Mouse (Mus musculus) lung, embryonic 15.5 days (tissue): Measurements from ENCODE around the gene Tmem38b. TPM values are rescaled to one million over a fixed set of nuclear protein-coding genes. Genes with fewer than 3 reads are reported as not detected.

Experiments
- ATAC-seq: fragments of 200-750 bp; cut with Nextera tagmentation; 2 replicates; pipeline ENCODE4 v1.8.0; 2017; ENCODE audit warnings: moderate number of reproducible peaks, borderline replicate concordance; ENCODE audit not compliant: low FRiP score, low TSS enrichment; ENCODE audit errors: extremely low read depth
- H3K27ac ChIP-seq: fragments of 300-500 bp; sonication (generic); 2 replicates; pipeline ENCODE4 v1.5.1; 2015; ENCODE audit warnings: moderate library complexity, mild to moderate bottlenecking, inconsistent platforms
- H3K27me3 ChIP-seq: fragments of 300-500 bp; sonication (generic); 2 replicates; pipeline ENCODE4 v1.6.1; 2015; ENCODE audit warnings: inconsistent platforms
- H3K36me3 ChIP-seq: fragments of 300-500 bp; sonication (generic); 2 replicates; pipeline ENCODE4 v1.6.1; 2015; ENCODE audit warnings: inconsistent platforms
- H3K4me1 ChIP-seq: fragments of 300-500 bp; sonication (generic); 2 replicates; pipeline ENCODE4 v1.6.1; 2015; ENCODE audit warnings: inconsistent platforms
- H3K4me2 ChIP-seq: fragments of 300-500 bp; sonication (generic); 2 replicates; pipeline ENCODE4 v1.6.1; 2015; ENCODE audit warnings: inconsistent platforms, mild to moderate bottlenecking, moderate library complexity
- H3K4me3 ChIP-seq: fragments of 300-500 bp; sonication (generic); 2 replicates; pipeline ENCODE4 v1.5.1; 2015; ENCODE audit warnings: mild to moderate bottlenecking, inconsistent platforms
- H3K9ac ChIP-seq: fragments of 300-500 bp; sonication (generic); 2 replicates; pipeline ENCODE4 v1.6.1; 2015; ENCODE audit warnings: inconsistent platforms
- H3K9me3 ChIP-seq: fragments of 300-500 bp; sonication (generic); 2 replicates; pipeline ENCODE4 v1.6.1; 2016; ENCODE audit warnings: inconsistent platforms
- WGBS: fragments of 180-500 bp; shearing (Covaris S2); methylation state at CpG from one replicate; pipeline ENCODE4 v1.1.7; 2015; 5-methylcytosine and 5-hydroxymethylcytosine counted together
- polyA plus RNA-seq: library from polyadenylated mRNA; unstranded; fragments of >200 nt; fragmentation: Nextera tagmentation; extraction: Ambion mirVana; gene quantifications from 2 replicates; pipeline ENCODE4 v1.2.1, GENCODE M21; 2015

Gene Tmem38b
- polyA plus RNA-seq, 1 experiment from 2014 or later, result 12.2 TPM

GRCm38 (mm10) chr4:53859944-53860343 is 34.1 kb downstream of the Tmem38b start:
- Histone ChIP-seq H3K9me3 (no peaks in the 10 kb centered on the region), H3K36me3 (no peaks in the 10 kb centered on the region), H3K9ac (no peak overlapping the region), H3K4me3 (no peak overlapping the region), H3K27ac (no peak overlapping the region), H3K4me1 (no peaks in the 10 kb centered on the region), H3K27me3 (no peaks in the 10 kb centered on the region), H3K4me2 (no peak overlapping the region)
- ATAC-seq, result no peak
- 47% methylated on average over 18 of the region's 18 CpGs for WGBS

- H3K4me2 ChIP-seq, result no peak overlapping the region
- H3K4me3 ChIP-seq, result no peak overlapping the region
- H3K9me3 ChIP-seq, result no peaks in the 10 kb centered on the region
- no peak overlapping the region for H3K27ac ChIP-seq
- no peaks in the 10 kb centered on the region for H3K4me1 ChIP-seq
- ATAC-seq, result no peak
- no peak overlapping the region for H3K9ac ChIP-seq
- H3K27me3 ChIP-seq, result no peaks in the 10 kb centered on the region
- 77% methylated on average over 6 of the region's 6 CpGs for WGBS
- H3K36me3 ChIP-seq, result no peaks in the 10 kb centered on the region
Observed at GRCm38 (mm10) chr4:53862101-53862500, 36.3 kb downstream of the Tmem38b start.

- no peak for ATAC-seq
- Histone ChIP-seq H3K36me3 (no peaks in the 10 kb centered on the region), H3K27ac (no peak overlapping the region), H3K9ac (no peak overlapping the region), H3K9me3 (no peaks in the 10 kb centered on the region), H3K4me1 (no peaks in the 10 kb centered on the region), H3K4me3 (no peak overlapping the region), H3K27me3 (no peaks in the 10 kb centered on the region), H3K4me2 (no peak overlapping the region)
- 87% methylated on average over 19 of the region's 19 CpGs for WGBS
Observed at GRCm38 (mm10) chr4:53864098-53864820, 38.4 kb downstream of the Tmem38b start.

DNA sequence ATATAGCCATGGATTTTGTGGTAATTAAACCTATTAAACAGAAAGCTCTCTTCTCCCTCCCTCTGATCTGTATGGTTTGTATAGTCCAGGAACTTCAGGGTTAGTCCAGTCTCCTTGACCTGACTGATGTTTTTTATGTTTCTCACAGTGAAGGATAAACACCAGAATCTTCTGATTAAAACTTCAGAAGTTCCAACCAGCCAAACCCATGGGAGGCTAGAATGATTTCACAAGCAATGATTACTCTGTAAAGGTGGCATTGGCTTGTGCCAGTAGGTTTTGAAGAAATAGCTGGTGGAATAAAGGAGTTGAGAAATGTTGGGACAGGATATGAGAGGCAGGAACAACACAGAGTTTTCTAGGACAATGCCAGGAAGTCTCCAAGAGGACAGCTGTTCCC is 40.6 kb downstream of the Tmem38b start:
- peaks cover 3% of the 10 kb centered on the region; the same call in 1 of the 2 replicates for H3K9me3 ChIP-seq
- no peak overlapping the region for H3K4me3 ChIP-seq
- no peak overlapping the region for H3K27ac ChIP-seq
- H3K9ac ChIP-seq, result no peak overlapping the region
- no peaks in the 10 kb centered on the region for H3K4me1 ChIP-seq
- no peak overlapping the region for H3K4me2 ChIP-seq
- ATAC-seq, result no peak
- H3K36me3 ChIP-seq, result no peaks in the 10 kb centered on the region
- no peaks in the 10 kb centered on the region for H3K27me3 ChIP-seq

- no peak overlapping the region for H3K27ac ChIP-seq
- peak overlapping the region; percentile 24 for H3K9ac ChIP-seq
- no peaks in the 10 kb centered on the region for H3K27me3 ChIP-seq
Observed at GRCm38 (mm10) chr4:53878542-53879417, 52.9 kb downstream of the Tmem38b start.

DNA sequence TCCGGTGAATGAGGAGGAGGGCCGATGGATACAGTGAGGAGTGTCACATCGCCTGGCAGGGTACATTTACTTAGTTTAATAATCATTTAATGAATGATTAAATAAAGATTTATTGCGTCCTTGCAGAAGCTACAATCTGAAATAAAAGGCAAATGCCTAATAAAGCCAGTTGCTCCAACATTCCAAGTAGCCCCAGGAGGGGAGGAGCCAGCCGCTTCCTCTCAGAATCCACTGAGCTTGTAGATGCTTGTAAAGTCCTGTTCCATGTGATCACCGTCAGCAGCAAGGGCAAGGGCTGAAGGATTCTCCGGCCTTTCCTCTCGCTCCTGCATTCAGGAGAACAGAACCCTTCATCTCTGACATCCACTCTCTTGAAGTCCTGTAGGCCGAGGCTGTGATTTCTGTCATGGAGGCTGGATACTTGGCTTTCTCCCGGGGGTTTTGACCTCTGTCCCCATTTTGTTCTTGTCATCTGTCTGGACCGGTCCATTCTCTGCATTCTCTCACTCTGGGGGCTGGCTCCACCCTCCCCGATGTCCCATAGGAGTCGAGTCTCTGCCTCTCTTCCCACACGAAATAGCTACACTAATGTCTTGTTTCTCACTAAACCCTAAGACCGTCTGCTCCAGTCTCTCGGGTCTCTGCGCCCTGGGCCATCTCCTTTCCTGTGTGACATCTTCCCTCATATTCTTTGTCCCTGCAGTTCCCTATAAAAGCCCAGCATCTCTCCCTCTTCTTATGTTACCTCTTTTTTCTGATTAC is 57.3 kb downstream of the Tmem38b start:
- H3K4me1 ChIP-seq, result peaks cover 18% of the 10 kb centered on the region
- 61% methylated on average over 17 of the region's 17 CpGs for WGBS
- ATAC-seq, result no peak
- no peak overlapping the region for H3K4me3 ChIP-seq
- H3K27ac ChIP-seq, result no peak overlapping the region
- H3K4me2 ChIP-seq, result no peak overlapping the region
- no peaks in the 10 kb centered on the region for H3K36me3 ChIP-seq
- H3K9me3 ChIP-seq, result no peaks in the 10 kb centered on the region
- H3K9ac ChIP-seq, result no peak overlapping the region
- H3K27me3 ChIP-seq, result no peaks in the 10 kb centered on the region

More at GRCm38 (mm10) chr4:53878542-53879417, 52.9 kb downstream of the Tmem38b start:
- peak overlapping the region; percentile 23 for H3K4me3 ChIP-seq
- WGBS, result 18% methylated on average over 24 of the region's 24 CpGs
- no peaks in the 10 kb centered on the region for H3K9me3 ChIP-seq
- H3K4me1 ChIP-seq, result peaks cover 8% of the 10 kb centered on the region
- peak overlapping the region; percentile 62 for H3K4me2 ChIP-seq
- H3K36me3 ChIP-seq, result no peaks in the 10 kb centered on the region
- peak; percentile 55; the same call in 1 of the 2 replicates for ATAC-seq

DNA sequence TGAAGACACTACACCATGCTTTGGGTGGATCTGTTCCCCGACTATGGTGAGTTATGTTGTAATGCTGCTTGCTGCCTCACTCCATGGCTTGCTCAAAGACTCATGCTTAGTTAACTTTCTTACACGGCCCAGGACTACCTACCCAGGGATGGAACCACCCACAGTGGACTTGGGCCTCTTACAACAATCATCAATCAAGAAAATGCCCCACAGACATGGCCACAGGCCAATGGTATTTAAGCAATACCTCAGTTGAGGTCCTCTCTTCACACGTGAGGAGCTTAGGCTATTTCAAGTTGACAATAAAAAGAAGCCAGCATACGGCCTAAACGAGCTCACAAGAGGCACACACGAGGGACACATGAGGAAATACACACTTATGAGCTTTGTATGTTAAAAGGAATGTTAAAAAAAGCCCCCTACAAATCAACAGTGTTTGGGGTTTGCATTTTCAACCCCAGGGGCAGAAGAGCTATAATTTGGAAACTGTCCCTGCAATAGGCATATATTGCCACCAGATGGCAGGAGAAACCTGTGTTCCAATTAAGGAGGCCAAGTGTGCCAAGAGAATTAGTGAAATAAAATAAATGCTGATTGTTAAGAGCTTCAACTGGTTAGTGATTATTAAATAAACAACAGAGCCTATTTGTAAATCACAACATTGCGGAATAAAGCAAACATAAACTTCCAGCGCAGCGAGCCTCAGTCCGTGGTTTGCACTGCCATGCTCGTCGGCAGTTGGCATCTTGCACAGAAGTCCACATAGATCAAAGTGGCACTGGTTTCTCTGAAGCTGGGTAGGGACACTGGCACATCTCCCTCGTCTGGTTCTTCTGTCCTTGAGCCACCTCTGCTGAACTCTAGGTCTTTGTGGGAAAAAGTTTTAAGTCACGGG is 58.8 kb downstream of the Tmem38b start:
- Histone ChIP-seq H3K4me3 (no peak overlapping the region), H3K4me2 (no peak overlapping the region), H3K9ac (no peak overlapping the region), H3K27me3 (no peaks in the 10 kb centered on the region), H3K4me1 (peaks cover 10% of the 10 kb centered on the region; the same call in 1 of the 2 replicates), H3K9me3 (no peaks in the 10 kb centered on the region), H3K27ac (no peak overlapping the region), H3K36me3 (no peaks in the 10 kb centered on the region)
- WGBS, result 51% methylated on average over 14 of the region's 14 CpGs
- ATAC-seq, result no peak

GRCm38 (mm10) chr4:53886342-53887088 is 60.7 kb downstream of the Tmem38b start:
- no peak overlapping the region for H3K27ac ChIP-seq
- no peak overlapping the region for H3K9ac ChIP-seq
- ATAC-seq, result no peak
- peaks cover 10% of the 10 kb centered on the region; the same call in 1 of the 2 replicates for H3K4me1 ChIP-seq
- WGBS, result 25% methylated on average over 22 of the region's 22 CpGs
- H3K27me3 ChIP-seq, result no peaks in the 10 kb centered on the region
- no peaks in the 10 kb centered on the region for H3K9me3 ChIP-seq
- peak overlapping the region; percentile 65 for H3K4me2 ChIP-seq
- peak overlapping the region; percentile 22 for H3K4me3 ChIP-seq
- H3K36me3 ChIP-seq, result no peaks in the 10 kb centered on the region

DNA sequence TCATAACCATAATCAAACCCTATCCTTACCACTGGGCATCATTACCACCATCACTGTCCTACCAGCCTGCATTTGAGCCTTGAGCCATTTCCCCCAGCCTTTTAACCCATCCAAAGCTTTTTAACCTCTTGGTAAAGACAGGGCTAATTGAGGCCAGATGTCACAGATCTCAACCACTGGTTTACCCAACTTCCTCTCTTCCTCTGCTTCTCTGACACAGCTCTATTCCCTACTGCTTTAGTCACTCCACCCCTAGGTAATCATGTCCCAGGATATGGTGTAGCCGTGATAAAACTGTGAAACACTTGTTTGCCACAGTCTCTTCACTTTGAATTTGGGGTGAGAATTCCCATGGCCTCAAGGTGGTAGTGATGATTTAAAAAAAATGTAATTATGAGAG is 69.5 kb downstream of the Tmem38b start:
- Histone ChIP-seq H3K27ac (no peak overlapping the region), H3K4me2 (no peak overlapping the region)

GRCm38 (mm10) chr4:53896150-53896833 is 70.4 kb downstream of the Tmem38b start:
- H3K4me3 ChIP-seq, result no peak overlapping the region
- 73% methylated on average over 7 of the region's 7 CpGs for WGBS
- no peak overlapping the region for H3K9ac ChIP-seq
- H3K27me3 ChIP-seq, result no peaks in the 10 kb centered on the region
- H3K27ac ChIP-seq, result no peak overlapping the region
- no peaks in the 10 kb centered on the region for H3K36me3 ChIP-seq
- H3K4me2 ChIP-seq, result no peak overlapping the region
- ATAC-seq, result no peak
- H3K4me1 ChIP-seq, result no peaks in the 10 kb centered on the region
- H3K9me3 ChIP-seq, result no peaks in the 10 kb centered on the region

More for the DNA sequence above, 69.5 kb downstream of the Tmem38b start:
- Histone ChIP-seq H3K9ac (no peak overlapping the region), H3K4me3 (no peak overlapping the region), H3K4me1 (no peaks in the 10 kb centered on the region), H3K9me3 (no peaks in the 10 kb centered on the region), H3K27me3 (no peaks in the 10 kb centered on the region), H3K36me3 (no peaks in the 10 kb centered on the region)
- no peak for ATAC-seq
- WGBS, result 67% methylated on average over 1 of the region's 1 CpGs
